Mouse (Mus musculus) stomach, embryonic 14.5 days (tissue): Measurements from ENCODE around the gene Fxn. TPM values are rescaled to one million over a fixed set of nuclear protein-coding genes. Genes with fewer than 3 reads are reported as not detected.

Source experiments
- ATAC-seq: fragments of 200-750 bp; cut with Nextera tagmentation; 2 replicates; pipeline ENCODE4 v1.8.0; 2017; ENCODE audit warnings: low read depth, moderate TSS enrichment; ENCODE audit not compliant: insufficient number of reproducible peaks, insufficient read depth, low FRiP score
- H3K27ac ChIP-seq: fragments of 300-500 bp; sonication (generic); 2 replicates; pipeline ENCODE4 v1.5.1; 2014; ENCODE audit warnings: mild to moderate bottlenecking, low read length, moderate library complexity, mixed read lengths
- H3K27me3 ChIP-seq: fragments of 300-500 bp; sonication (generic); 2 replicates; pipeline ENCODE4 v1.6.1; 2014; ENCODE audit warnings: low read length, control low read depth, mixed read lengths; ENCODE audit not compliant: control insufficient read depth, insufficient read depth
- H3K36me3 ChIP-seq: fragments of 300-500 bp; sonication (generic); 2 replicates; pipeline ENCODE4 v1.6.1; 2014; ENCODE audit warnings: mild to moderate bottlenecking, control low read depth, low read length, moderate library complexity, mixed read lengths; ENCODE audit not compliant: control insufficient read depth, insufficient read depth
- H3K4me1 ChIP-seq: fragments of 300-500 bp; sonication (generic); 2 replicates; pipeline ENCODE4 v1.6.1; 2014; ENCODE audit warnings: low read length, control low read depth, mixed read lengths; ENCODE audit not compliant: control insufficient read depth, insufficient read depth
- H3K4me2 ChIP-seq: fragments of 300-500 bp; sonication (generic); replicated peaks from 2 replicates; pipeline ENCODE4 v1.6.1; 2014; ENCODE audit warnings: low read depth, low read length, control low read depth
- H3K4me3 ChIP-seq: fragments of 300-500 bp; sonication (generic); 2 replicates; pipeline ENCODE4 v1.5.1; 2014; ENCODE audit warnings: low read depth, low read length, control low read depth
- H3K9ac ChIP-seq: fragments of 300-500 bp; sonication (generic); replicated peaks from 2 replicates; pipeline ENCODE4 v1.6.1; 2014; ENCODE audit warnings: low read depth, mild to moderate bottlenecking, control low read depth, low read length, moderate library complexity, mixed read lengths
- H3K9me3 ChIP-seq: fragments of 300-500 bp; sonication (generic); 2 replicates; pipeline ENCODE4 v1.6.1; 2016; ENCODE audit warnings: low read depth, low read length, control low read depth; ENCODE audit not compliant: control insufficient read depth
- WGBS: fragments of 180-500 bp; shearing (Covaris S2); extraction: QIAGEN DNeasy Blood & Tissue Kit; methylation state at CpG from one replicate; pipeline ENCODE4 v1.1.7; 2014; 5-methylcytosine and 5-hydroxymethylcytosine counted together
- polyA plus RNA-seq: library from polyadenylated mRNA; unstranded; fragments of >200 nt; fragmentation: Nextera tagmentation; extraction: Ambion mirVana; gene quantifications from 2 replicates; pipeline ENCODE4 v1.2.1, GENCODE M21; 2014

Gene Fxn
- polyA plus RNA-seq, 1 experiment from 2014 or later = 44.1 TPM

GRCm38 (mm10) chr19:24307271-24308221 is 27.1 kb upstream of the Fxn start:
- H3K9me3 ChIP-seq = no peaks in the 10 kb centered on the region
- no peak overlapping the region for H3K4me2 ChIP-seq
- no peak overlapping the region for H3K27ac ChIP-seq
- no peaks in the 10 kb centered on the region for H3K36me3 ChIP-seq
- 0 out of 2 replicates have a peak, but pooled peaks have one; percentile 14 for ATAC-seq
- 64% methylated on average over 13 of the region's 13 CpGs for WGBS
- peaks cover 6% of the 10 kb centered on the region; the same call in 1 of the 2 replicates for H3K4me1 ChIP-seq
- H3K27me3 ChIP-seq = no peaks in the 10 kb centered on the region
- H3K9ac ChIP-seq = no peak overlapping the region
- H3K4me3 ChIP-seq = no peak overlapping the region

DNA sequence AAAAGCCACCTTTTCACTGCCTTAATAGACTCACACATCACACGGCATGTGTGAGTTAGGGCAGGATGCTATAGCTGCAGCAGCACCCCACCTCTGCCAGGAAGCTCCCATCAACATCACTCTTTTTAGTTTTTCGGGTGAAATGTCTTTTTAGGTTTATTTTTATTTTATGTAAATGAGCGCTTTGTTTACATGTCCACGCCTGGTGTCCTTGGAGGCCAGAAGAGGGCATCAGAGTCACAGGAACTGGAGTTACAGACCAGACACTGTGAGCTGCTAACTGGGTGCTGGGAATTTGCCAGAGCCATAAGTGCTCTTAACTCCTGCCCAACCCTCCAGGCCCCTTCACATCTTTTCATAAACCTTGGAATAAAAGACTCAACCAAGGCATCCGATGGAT is 25.9 kb upstream of the Fxn start:
- Histone ChIP-seq H3K9me3 (no peaks in the 10 kb centered on the region), H3K27ac (no peak overlapping the region), H3K36me3 (no peaks in the 10 kb centered on the region), H3K4me3 (no peak overlapping the region), H3K4me2 (no peak overlapping the region), H3K4me1 (peaks cover 6% of the 10 kb centered on the region; the same call in 1 of the 2 replicates), H3K9ac (no peak overlapping the region), H3K27me3 (no peaks in the 10 kb centered on the region)
- ATAC-seq = no peak
- WGBS = 91% methylated on average over 5 of the region's 5 CpGs

DNA sequence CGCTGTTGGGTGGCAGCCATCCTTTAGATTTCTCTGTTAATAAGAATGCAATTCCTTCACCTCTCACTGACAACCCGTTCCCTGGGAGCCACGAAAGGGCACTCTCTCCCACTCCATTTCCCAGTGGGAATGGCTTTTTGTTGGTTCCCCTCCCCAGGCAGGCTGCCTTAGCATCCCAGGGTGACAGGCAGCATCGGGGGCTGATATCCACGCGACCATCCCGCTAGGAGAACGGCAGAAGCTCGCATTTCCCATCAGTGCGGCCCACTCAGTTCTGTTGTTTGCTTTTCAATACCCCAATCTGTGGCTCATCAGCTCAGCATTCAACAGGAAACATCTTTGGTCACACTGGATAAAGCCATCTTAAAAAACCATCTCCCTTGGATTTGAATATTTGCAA is 21.8 kb upstream of the Fxn start:
- 56% methylated on average over 10 of the region's 10 CpGs for WGBS
- no peak overlapping the region for H3K4me2 ChIP-seq

DNA sequence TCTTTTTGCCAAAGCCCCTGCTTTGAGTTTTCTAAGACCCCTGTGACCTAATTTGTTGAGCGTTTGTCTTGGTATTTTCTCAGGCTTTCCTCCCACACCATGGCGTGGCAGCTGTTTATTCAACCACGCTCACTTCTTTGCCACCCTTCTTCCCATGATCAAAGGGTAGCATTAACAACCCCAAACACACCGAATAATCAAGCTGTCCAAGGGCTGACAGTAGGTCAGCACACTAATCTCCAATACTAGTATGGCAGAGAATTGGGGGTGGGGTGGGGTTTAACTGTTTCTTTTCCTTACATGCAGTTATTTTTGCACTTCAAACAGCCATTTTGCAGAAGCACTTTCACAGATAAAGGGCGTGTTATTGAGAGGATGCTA is 21.4 kb upstream of the Fxn start:
- H3K4me3 ChIP-seq = no peak overlapping the region
- no peaks in the 10 kb centered on the region for H3K27me3 ChIP-seq
- H3K9me3 ChIP-seq = no peaks in the 10 kb centered on the region
- no peak for ATAC-seq
- H3K27ac ChIP-seq = no peak overlapping the region
- 24% methylated on average over 5 of the region's 5 CpGs for WGBS
- H3K4me1 ChIP-seq = no peaks in the 10 kb centered on the region
- H3K4me2 ChIP-seq = no peak overlapping the region
- H3K9ac ChIP-seq = no peak overlapping the region
- H3K36me3 ChIP-seq = no peaks in the 10 kb centered on the region

More for the DNA sequence above, 21.8 kb upstream of the Fxn start:
- Histone ChIP-seq H3K9me3 (no peaks in the 10 kb centered on the region), H3K27me3 (no peaks in the 10 kb centered on the region), H3K27ac (no peak overlapping the region), H3K36me3 (no peaks in the 10 kb centered on the region), H3K9ac (no peak overlapping the region), H3K4me1 (no peaks in the 10 kb centered on the region), H3K4me3 (no peak overlapping the region)
- ATAC-seq = no peak

DNA sequence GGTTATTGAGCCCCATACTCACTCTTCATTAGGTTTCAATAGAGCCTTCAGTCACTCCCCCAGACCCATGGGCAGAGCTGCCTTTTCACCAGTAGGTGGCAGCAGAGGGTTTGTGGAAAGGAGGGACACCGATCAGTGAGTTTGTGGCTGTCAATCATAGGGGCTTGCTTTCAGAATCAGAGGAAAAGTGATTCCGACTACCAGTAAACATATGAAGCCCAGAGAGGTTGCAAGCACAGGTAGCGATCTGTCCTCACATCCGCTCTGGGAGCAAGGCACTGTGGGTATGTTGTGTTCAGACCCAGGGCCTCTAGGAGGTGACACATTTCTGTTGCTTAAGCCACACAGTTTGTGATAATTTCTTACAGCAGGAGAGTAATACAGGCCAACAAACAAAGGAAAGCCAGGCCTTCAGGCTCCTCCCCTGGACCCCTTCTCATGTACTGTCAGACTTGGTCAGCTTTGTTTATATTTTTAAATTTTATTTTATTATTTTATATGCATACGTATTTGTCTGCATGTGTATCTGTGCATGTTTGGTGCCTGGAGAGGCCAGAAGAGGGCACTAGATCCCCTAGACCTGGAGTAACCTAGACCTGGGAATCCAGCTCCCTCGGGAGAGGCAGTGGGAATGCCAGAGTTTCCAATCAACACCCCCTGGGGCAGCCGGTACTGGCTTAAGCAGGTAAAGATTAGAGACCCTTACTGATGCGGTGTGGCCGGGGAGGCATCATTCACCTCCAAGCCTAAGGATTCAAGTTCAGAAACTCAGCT is 20.8 kb upstream of the Fxn start:
- Histone ChIP-seq H3K9me3 (no peaks in the 10 kb centered on the region), H3K4me2 (peak overlapping the region; percentile 38), H3K4me3 (peak overlapping the region; percentile 10; the same call in 1 of the 2 replicates), H3K27ac (no peak overlapping the region), H3K36me3 (no peaks in the 10 kb centered on the region), H3K9ac (no peak overlapping the region), H3K4me1 (no peaks in the 10 kb centered on the region), H3K27me3 (no peaks in the 10 kb centered on the region)
- peak; percentile 84 for ATAC-seq
- 6% methylated on average over 9 of the region's 9 CpGs for WGBS

- Histone ChIP-seq H3K27ac (no peak overlapping the region), H3K4me1 (0 out of 2 replicates have a peak, but pooled peaks cover 4% of the 10 kb centered on the region), H3K4me3 (no peak overlapping the region), H3K27me3 (no peaks in the 10 kb centered on the region), H3K36me3 (no peaks in the 10 kb centered on the region), H3K9ac (no peak overlapping the region), H3K9me3 (no peaks in the 10 kb centered on the region), H3K4me2 (no peak overlapping the region)
- no peak for ATAC-seq
- WGBS = 59% methylated on average over 5 of the region's 5 CpGs
Measured at GRCm38 (mm10) chr19:24293537-24293936, 13.1 kb upstream of the Fxn start.

- Histone ChIP-seq H3K36me3 (no peaks in the 10 kb centered on the region), H3K9me3 (no peaks in the 10 kb centered on the region), H3K4me3 (no peak overlapping the region), H3K4me2 (no peak overlapping the region), H3K9ac (no peak overlapping the region), H3K27ac (no peak overlapping the region), H3K27me3 (no peaks in the 10 kb centered on the region), H3K4me1 (peaks cover 3% of the 10 kb centered on the region; the same call in 1 of the 2 replicates)
- 68% methylated on average over 4 of the region's 4 CpGs for WGBS
- no peak for ATAC-seq
Measured at GRCm38 (mm10) chr19:24284187-24284586, 3.8 kb upstream of the Fxn start.

- 64% methylated on average over 7 of the region's 7 CpGs for whole genome bisulfite sequencing
- Histone ChIP-seq H3K4me3 (no peak overlapping the region; the same call in 1 of the 2 replicates), H3K27me3 (no peaks in the 10 kb centered on the region), H3K36me3 (no peaks in the 10 kb centered on the region), H3K9ac (no peak overlapping the region), H3K4me2 (peak overlapping the region; percentile 85), H3K4me1 (peaks cover 9% of the 10 kb centered on the region; the same call in 1 of the 2 replicates), H3K27ac (no peak overlapping the region), H3K9me3 (no peaks in the 10 kb centered on the region)
- ATAC-seq = no peak
Measured at GRCm38 (mm10) chr19:24281288-24281980, 1.0 kb upstream of the Fxn start.
